Mouse (Mus musculus): ENCODE measurements around the gene Ttpal.
A peak's percentile ranks its signal among the peaks of the same experiment; 100 is the strongest.
"Not testable (repeated sequence)": the region's sequence is repeated elsewhere in the genome, so short reads cannot be mapped to it uniquely, and the experiment has no call there.

The Ttpal gene

DNA sequence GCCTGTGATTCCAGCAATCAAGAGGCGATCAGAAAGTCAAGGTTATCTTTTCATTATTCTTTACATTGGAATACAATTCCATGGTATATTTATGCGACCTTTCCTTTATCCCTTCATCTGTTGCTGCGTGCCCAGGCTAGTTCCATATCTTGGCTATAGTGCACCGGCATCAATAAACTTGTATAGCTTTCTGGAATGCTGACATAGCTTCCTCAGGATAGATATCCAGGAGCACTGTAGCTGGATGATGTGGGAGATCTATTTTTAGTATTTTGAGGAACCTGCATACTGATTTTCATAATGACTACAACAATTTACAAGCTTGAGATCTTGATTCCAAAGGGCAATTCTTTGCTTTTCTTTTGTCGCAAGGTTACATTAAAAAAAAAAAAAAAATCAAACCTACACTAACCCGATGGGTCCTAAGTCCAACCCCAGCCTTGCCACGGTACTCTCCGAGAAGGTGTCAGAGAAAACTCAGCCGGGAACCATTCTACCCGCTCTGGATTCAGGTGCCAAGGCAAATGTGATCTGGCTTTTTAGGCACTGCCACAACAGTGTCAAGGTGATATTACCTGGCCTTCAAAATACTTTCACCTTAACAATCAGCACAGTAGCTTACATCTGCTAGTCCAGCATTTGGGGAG, 8.4 kb upstream of the Ttpal start:
- no peak for DNase-seq

DNA sequence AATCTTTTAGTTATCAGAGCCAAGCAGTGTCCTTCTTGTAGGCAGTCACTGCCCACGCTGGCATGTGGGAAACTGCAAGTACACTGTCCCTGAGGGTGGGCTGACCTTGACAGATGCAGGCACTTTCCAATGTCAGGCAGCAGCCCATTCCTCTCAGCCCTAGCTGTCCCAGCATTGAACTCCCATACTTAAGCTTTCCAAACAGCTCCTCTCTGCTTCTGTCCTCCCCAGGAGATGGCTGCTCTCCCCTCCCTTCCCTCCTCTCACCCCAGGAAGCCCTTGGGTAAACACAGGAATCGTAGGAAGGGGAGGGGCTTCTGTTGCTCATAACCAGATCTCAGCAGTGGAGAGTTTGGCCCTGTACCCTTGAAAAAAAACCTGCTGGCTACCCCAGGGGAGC, 7.0 kb upstream of the Ttpal start:
- DNase-seq, result peak; percentile 66 to 78

DNA sequence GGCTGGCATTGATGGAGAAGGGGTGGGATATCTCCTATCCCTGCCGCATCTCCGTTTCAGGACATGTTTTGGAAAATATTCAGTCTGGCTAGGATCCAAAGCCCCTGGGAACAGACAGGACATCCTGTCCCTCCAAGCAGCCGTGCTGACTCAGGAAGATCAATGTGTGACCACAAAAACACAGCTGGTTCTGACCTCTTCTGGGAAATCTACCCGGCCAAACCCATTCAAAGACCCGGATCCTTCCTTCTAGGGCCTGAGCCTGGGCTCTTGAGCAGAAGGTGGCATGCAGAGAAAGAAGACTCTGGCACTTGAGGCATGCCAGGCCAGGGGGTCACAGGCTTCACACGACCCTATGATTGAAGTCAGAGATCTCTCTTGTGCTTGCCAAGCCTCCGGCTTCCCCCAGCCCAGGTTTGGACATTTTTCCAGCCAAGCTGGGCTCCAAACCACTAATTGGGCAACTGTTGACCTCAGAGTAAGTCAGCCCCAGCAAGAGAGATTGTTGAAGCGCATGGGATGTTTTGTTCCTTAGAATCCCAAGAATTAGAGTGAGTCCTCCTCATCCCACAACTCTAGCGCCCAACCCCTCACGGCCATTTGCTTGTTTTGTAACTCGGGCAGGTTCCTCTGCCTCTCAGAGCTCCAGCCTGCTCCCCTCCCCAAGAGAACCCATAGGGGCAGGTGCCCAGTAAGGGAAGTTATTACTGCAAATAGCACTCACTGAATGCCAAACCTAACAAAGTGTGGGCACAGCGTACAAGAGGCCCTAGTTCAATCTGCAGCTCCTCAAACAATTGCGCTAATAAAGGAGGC, 5.8 kb upstream of the Ttpal start:
- peak; percentile 82 to 90 for DNase-seq

DNA sequence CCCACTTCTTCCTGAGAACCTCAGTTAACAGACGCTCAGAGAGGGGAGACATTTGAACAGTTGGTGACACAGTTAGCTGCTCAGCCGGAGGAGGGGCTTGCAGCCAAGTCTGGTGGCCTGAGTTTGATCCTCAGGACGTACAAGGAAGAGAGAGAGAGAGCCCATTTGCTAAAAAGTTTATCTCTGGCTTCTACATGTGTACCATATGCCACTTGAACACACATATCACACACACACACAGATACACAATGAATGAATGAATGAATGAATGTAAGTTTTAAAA, 5.3 kb upstream of the Ttpal start:
- DNase-seq, result no peak

DNA sequence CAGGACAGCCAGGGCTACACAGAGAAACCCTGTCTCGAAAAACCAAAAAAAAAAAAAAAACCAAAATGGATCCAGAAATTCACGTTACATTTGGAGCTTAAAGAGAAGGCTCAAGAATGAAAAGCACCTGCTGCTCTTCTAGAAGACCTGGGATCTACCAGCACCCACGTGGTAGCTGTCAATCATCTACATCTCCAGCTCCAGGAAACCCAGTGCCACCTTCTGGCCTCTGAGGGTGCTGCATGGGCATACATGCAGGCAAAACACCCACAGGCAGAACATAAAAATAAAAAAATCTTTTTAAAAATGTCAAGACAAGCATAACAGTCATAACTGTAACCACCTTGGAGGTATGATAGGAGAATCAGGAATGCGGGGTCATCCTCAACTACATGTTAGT, 4.5 kb upstream of the Ttpal start:
- peak; percentile 61 to 73 for DNase-seq

DNA sequence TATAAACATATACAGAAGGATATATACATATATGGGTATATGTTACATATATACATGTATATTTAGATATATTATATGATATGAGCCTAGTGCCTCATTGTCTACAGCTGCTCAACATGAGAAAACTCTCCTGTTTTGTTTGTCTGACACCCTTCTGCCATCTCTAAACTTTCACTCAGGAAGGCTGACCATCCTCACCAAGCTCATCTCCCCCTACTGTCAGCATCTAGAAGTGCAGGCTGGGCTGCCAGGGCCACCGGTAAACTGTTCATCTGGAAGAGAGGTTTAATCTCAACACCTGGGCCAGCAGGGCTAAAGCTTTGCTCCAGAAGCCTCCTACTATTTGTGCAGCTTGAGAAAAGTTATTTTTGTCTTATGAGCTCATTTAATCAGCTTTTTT, 2.9 kb upstream of the Ttpal start:
- DNase-seq, result peak; percentile 65 to 71

DNA sequence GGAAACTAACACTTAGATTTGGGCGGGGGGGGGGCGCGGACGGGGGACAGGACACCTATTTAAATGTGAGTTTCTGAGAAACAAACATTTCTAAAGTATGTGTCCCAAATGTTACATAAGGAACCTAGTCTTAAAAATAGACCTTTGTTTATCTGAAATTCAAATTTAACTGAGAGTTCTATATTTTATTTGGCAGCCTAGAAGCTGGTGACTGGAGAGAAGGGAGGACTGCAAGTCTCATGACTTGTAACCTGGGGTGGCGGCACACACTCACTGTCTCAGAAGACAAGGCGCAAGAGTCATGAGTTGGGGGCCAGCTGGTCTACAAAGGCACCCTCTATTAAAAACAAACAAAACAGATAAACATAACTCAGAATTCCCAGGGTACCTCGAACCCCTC, 1.0 kb upstream of the Ttpal start:
- DNase-seq, result no peak

DNA sequence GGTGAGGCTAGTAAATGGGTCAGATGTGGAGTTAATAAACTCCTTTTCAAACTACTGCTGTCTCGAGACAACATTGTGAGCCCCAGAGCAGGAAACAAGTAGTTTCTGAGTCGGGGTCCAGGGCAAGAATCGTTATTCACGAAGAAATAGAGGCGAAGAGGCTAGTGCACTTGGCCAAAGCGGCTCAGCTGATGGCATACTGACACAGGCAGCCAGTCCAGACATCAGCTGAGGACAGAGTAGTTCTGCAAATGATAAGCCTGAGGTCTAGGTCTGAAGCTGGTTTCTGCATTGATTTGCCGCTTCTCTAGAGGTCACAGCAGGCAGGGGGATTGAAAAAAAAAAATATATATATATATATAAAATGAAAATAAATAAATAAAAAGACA, 408 bp upstream of the Ttpal start:
- DNase-seq, result no peak

DNA sequence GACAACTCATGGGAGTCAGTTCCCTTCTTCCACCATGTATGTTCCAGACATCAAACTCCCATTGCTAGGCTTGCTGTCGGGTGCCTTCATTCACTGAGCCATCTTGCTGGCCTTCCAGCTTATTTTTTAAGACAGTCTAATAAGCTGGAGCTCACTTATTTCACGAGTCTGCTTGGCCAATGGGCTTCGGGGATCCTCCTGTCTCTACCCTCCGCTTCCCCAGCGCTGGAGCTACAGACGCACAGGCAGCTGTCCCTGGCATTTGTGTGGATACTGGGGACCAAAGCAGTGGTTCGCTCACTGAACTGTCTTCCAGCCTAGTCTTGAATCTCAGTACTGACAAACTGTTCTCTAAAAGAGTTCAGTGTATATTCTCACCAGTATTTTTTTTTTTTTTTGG, 4.0 kb downstream of the Ttpal start:
- no peak for DNase-seq

DNA sequence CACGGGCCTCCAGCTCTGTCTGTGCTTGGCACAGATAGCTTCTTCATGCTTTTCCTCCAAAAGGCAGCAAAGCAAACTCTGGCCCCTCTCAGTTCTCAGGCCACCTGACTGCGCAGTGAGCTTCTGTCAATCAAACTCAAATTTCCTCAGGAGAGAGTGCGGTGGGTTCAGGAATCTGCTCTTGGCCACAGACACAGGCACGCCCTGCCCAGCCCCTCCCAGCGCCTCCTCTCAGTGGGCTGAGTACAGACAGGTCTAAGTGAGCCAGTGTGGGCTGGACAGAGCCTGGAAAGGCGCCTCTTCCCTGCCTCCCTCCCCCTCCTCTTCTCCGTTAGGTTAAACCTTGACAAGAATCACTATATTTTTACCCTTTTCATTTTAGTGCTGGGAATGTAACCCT, 5.9 kb downstream of the Ttpal start:
- no peak for DNase-seq

DNA sequence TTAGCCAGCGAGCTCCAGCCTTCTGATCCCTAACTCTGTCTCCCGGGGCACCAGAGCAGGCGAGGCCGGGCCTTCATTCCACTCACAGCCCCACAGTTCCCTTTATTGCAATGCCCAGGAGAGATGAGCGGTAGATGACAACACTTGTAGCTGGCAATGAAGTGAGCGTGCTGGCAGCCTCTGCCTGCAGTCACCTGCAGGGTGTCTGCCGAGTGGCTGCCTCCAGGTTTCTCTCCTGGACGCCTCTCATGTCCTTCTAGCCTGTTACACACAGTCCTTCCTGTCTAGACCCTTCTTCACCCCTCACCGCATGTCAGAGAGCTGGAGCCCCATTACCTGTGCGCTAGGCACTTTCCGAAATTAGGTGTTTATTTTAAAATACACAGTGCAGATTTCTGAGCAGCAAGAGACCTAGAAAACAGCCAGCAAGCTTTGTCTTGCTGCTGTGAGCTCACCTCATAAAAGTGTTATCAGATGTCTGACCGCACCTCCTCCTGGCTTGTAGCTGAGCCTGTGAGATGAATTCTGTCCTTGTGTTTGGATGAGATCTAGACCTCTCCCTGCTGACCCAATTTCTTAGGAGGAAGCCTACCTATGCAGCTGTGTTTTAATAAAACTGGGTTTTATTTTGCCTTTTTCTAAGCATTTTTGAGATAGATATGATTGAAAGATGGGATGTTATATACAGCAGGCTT, 7.3 kb downstream of the Ttpal start:
- no peak for DNase-seq

DNA sequence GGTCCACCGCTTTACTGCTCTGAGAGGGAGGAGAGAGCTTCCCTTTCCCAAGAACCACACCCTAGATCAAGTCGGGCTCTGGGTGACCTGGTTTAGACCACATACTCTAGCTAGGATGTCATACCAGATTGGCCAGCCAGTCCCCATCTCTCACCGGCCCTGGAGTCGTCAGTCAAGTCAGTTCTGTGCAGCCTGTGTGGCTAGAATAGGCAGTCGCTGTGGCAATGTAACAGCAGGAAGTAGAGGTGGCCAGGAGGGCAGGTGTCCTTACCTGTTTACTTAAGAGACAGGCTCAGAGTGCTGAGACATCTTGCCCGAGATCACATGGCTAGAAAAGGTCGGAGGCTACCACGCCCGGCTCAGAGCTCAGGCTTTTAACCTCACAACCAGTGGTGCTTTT, 9.1 kb downstream of the Ttpal start:
- DNase-seq, result no peak

DNA sequence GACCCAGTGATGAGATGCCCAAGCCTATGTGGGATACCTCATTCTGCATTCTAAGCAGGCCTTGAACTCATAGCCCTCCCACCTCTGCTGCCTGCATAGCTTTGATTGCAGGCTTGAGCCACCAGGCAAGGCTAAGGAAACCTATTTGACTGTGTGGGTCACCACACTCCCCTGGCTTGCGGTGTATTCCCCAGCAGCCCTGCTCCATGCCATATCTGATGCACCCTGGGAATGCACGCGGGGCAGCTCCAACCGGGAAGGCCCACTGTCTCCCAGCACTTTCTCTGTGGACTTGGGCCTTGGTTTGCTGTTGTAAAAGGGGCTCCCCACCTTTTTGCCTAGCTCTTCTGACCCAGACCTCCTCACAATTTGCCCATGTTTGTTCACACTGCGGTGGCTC, 11.1 kb downstream of the Ttpal start:
- DNase-seq, result no peak

DNA sequence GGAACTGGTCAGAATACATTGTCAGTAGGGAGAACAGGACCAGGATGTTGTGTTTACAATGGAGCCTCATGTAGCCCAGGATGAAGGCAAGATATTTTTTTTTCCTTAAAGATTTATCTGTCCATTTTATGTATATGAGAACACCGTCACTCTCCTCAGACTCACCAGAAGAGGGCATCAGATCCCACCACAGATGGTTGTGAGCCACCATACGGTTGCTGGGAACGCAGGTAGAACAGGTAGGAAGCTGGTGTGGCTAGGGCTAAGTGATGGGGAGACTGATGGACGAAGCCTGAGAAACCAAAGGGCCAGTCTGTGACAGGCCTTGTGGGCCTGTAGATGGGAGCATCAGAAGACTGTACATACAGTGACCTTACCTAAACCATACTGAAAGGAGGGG, 11.9 kb downstream of the Ttpal start:
- DNase-seq, result no peak

DNA sequence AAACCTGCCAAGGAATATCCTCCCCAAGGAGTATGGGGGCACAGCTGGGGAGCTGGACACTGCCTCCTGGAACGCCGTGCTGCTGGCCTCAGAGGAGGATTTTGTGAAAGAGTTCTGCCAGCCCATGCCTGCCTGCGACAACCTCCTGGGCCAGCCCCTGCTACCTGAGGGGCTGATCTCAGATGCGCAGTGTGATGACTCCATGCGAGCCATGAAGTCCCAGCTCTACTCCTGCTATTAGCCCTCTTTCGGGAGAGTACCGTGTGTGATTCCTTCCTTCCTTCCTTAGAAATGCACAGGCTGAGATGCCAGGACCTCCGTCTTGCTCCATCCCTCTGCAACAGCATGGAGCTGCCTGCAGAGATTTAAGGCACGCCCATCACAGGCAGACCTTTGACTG, 13.3 kb downstream of the Ttpal start:
- no peak for DNase-seq

DNA sequence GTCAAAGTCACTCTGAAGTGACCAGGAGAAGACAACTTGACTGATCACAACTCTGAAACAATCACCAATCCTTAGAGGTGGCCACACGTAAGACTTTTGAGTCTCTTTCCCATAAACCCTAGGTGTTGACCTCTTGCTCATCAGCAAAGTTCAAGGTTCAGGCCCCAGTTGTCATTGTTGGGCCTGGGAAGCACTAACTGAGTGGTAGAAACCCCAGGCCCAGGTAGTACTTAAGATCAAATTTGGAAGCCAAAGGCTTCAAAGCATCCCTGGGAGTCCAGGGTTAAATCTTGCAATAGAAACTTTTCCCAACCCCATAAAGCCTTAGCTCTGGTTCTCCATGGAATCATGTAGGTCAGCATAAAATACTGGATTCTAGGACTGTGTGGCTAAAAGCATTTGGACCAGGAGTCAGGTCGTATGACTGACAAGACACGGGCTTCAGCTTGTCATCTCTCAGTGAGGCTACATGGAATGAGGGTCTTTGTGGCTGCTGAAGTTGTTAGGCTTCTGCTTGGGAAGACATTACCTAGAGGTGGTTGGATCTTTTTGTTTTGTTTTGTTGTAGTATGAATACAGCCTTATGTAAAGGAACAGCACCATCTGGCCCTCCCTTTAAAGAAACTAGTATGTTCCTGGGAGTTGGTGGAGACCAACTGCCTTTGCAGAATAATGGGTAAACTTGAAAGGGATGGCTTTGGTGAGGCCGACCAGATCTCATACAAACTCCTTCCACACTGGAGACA, 14.0 kb downstream of the Ttpal start:
- no peak for DNase-seq

DNA sequence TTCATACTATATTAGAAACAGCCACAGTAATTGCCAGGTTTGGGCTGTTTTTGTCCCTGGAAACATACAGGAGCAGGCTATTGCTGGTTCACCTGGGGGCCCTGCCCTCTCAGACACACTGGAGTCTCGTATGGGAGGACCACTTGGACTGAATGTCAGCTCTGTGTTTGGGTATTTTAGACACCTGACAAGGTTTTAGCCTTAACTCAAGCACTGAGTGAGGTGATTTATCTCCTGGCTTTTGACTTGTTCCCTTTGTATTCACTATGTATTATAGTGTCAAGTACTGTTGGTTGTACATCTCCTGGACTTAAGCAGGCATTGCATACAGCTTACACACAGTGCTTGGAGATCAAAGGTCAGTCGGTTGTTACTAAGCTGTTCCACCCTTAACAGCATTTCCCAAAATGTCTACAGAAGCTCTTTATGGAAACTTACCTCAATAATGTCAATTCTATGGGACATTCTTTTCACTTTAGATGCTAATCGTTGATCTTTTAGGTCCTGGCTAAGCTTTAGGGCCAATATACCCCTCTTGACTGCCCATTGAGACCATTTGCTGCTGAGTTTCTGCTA, 14.6 kb downstream of the Ttpal start:
- no peak for DNase-seq

DNA sequence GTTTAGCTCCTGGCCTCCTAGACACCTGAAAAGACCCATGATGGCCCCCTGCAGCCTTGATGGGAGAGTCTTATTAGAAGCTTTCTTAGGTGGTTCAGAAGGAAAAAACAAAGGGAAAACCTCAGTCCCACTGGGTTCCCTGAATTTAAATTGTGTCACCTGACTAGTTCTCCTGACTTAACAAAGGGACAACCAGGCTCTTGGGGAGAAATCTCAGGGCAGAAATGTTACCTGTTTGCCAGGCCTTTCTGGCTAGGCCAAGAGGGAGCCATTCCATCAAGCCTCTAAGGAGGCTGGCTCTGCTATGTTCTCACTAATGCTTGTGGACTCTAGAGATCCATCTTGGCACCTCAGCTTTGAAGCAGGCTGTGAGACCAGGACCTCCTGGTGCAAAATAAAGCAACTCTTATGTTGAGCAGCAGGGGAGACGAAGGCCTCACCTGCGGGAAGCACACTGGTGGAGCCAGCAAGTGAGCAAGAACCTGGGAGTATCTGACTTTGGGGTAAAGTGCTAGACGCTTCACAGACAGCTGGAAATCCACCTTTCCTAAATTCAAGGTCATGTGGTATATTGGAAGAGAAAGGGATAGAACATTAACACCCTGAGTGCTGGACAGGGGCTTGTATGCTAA, 15.2 kb downstream of the Ttpal start:
- DNase-seq, result no peak

DNA sequence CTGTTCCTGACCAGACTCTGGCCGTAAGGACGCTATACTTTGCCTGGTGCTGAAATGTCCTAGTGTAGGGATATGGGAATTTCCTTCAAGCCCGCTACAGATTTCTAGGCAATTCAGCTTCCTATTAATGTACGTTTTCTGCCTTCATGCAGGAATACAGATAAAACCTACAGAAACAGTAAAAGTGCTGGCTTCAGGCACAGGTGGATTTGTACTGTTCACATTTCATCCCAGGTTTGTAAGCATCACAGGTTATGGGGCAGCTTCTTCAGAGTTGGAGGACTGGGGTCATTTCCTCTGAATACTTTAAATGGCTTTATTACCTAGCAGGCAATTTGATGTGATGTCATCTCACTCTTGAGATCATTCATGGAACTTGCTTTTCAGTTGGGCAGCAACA, 15.8 kb downstream of the Ttpal start:
- DNase-seq, result no peak

DNA sequence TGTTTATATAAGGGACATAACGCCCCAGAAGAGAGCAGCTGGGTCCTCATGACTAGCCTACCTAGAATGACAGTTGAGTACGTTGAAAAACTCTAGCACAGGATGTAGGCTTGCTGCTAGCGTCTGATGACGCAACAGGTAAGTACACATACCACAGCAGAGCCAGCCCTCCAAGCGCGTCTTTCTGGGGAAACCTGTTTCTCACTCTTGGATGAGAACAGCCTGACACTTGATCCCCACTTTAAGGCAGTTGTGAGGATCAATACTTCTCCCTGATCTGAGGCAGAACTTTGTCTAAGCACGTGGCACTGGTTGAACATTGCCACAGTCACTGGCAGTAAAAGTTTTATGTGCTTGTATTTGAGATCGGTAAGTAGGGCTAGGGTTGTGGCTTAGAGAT, 18.3 kb downstream of the Ttpal start:
- peak; percentile 70 to 83 for DNase-seq

DNA sequence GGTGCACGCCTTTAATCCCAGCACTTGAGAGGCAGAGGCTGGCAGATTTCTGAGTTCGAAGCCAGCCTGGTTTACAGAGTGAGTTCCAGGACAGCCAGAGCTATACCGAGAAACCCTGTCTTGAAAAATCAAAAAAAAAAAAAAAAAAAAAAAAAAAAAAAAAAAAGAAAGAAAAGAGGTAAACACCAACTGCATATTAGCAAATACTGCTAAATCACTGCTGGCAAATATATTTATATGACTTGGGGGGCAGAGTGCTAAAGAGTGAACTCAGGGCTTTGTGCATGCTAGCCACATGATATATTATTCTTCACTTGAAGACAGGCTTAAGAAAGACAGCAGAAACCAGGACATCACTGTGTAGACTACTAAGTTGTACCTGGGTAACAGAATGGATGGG, 19.3 kb downstream of the Ttpal start:
- DNase-seq, result not testable (repeated sequence)

DNA sequence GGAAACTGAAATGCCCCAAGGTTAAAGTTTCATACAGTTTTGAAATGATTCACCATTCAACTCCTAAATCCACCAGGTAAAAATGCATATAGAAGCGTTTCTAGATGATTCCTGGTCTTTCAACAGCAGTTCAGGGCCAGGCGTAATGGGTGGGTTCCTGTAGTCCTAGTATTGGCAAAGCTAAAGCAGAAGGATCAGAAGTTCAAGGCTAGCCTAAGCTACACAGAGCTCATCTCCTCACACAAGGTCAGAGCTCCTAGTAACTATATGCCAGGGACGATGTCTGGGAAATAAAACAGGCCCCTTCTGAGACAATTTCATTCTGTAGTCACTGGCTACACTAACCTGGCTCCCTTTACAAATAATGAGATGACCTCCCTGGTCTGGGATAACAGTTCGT, 29.1 kb downstream of the Ttpal start:
- DNase-seq, result no peak

DNA sequence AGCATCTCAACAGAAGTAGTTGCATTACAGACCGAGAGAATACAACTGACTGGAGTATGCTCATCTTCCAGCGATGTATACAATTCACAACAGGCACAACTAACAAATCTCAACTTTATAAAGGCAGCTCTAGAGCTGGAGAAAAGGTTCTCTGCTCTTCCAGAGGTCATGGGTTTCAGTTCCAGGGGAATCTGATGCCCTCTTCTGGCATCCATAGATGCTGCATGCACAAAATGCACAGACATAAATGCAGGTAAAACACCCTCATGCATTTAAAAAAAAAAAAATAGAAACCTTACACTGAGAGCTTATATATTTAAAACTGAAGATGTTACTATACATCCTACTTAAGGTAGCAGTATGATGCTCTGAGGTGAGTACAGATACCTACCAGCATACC, 29.6 kb downstream of the Ttpal start:
- DNase-seq, result no peak

All from lung, adult 18-20 months (tissue).